Mouse (Mus musculus) heart, postnatal 0 days (tissue): Measurements from ENCODE around the gene Cyp2d11.

Experiments used
- CTCF ChIP-seq: IDR thresholded peaks from 2 replicates; pipeline ENCODE4 v1.5.1; 2016; ENCODE audit warnings: antibody characterized with exemption, control low read depth, low read depth
- EP300 ChIP-seq: IDR thresholded peaks from 2 replicates; pipeline ENCODE4 v1.6.1; 2016; ENCODE audit warnings: antibody characterized with exemption, low read depth

GRCm38 (mm10) chr15:82407536-82407935 is 13.7 kb upstream of the Cyp2d11 start:
- TF ChIP-seq CTCF (no peak), EP300 (no peak)
